Mouse (Mus musculus): ENCODE data around the gene Stk36. TPM values are rescaled to one million over a fixed set of nuclear protein-coding genes. Genes with fewer than 3 reads are reported as not detected.

Stk36 gene
- 5.4 and 6.5 TPM in 2 replicates for polyA plus RNA-seq (2015; fragmentation: Nextera tagmentation; extraction: Ambion mirVana)

DNA sequence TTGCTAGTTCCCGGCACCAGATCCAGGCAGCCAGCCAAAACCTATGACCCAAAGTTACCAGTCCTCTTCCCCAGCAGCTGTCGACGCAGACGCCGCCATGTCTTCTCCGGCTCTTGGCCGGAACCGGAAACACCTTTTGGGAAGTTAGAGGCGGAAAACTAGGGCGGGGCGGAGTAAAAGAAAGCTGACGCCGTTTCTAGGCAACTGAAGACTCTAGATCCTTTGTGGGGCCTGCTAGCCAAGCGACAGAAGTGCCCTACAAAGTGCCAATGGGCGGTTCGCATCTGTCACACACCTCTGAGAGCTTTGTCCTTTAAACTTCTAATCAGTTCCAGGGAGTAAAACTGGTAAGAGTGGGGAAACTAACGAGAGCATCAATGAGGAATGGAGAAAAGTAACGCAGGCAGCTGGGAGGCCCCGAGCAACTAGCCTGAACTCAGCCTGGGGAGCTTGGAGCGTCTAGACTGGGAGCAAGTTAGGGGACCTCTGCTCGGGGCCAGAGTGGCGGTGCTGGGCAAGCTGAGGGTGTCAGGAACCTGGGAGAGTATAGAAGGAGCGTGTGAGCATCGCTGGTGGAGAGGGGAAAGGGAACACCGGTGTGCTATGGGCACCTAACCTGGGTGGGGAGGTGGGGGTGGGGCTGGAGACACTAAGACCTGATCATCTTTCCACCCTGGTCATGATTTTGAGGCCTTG is at the start of gene Stk36, which contains the start of gene Rnf25:
Stk36 (plus strand) TSS at position 179 of the 696 bp plus-strand sequence.
Rnf25 (minus strand) TSS at position 131 of the 696 bp plus-strand sequence.
- 10% methylated on average over 25 of the region's 25 CpGs for WGBS
- Histone ChIP-seq H3K36me3 (peaks cover 28% of the 10 kb centered on the region), H3K4me1 (peaks cover 12% of the 10 kb centered on the region), H3K27ac (0 out of 2 replicates have a peak within 1 kb of the TSS, but pooled peaks have one; percentile 22), H3K4me2 (peak within 1 kb of the TSS; percentile 80), H3K9ac (peak within 1 kb of the TSS; percentile 81), H3K4me3 (peak within 1 kb of the TSS; percentile 85), H3K27me3 (no peaks in the 10 kb centered on the region), H3K9me3 (no peaks in the 10 kb centered on the region)
- peak; percentile 78 for ATAC-seq (ENCODE audit: insufficient number of reproducible peaks, low FRiP score, low TSS enrichment, low read depth)

- Histone ChIP-seq H3K4me2 (no peak overlapping the region), H3K4me3 (no peak overlapping the region), H3K27ac (no peak overlapping the region), H3K27me3 (no peaks in the 10 kb centered on the region), H3K4me1 (no peaks in the 10 kb centered on the region), H3K9me3 (no peaks in the 10 kb centered on the region), H3K9ac (no peak overlapping the region), H3K36me3 (peaks cover 7% of the 10 kb centered on the region)
- 85% methylated on average over 5 of the region's 5 CpGs for WGBS
- ATAC-seq (ENCODE audit: insufficient number of reproducible peaks, low FRiP score, low TSS enrichment, low read depth), result no peak
These were observed 42.2 kb upstream of the Stk36 start for GRCm38 (mm10) chr1:74559061-74559460.

DNA sequence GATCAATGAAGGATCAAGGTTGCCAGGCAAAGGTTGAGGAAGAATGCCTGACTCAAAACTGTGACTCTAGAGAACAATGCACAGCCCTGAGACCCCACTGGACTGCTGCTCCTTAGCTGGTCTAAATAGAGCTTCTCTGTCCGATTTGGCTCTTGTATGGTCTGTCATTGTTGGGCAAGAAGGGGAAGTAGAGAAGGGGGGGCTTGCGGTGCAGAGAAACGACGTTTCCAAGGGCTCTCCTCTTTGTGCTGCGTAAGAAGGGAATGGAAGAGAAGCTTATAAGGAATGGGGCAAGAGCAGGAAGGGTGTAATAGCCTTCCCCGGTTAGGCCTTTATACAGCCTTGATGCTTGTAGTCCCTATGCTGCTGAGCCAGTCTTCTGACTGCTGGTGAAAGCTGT is 35.4 kb upstream of the Stk36 start:
- peaks cover 69% of the 10 kb centered on the region for H3K36me3 ChIP-seq
- WGBS, result 95% methylated on average over 6 of the region's 6 CpGs

DNA sequence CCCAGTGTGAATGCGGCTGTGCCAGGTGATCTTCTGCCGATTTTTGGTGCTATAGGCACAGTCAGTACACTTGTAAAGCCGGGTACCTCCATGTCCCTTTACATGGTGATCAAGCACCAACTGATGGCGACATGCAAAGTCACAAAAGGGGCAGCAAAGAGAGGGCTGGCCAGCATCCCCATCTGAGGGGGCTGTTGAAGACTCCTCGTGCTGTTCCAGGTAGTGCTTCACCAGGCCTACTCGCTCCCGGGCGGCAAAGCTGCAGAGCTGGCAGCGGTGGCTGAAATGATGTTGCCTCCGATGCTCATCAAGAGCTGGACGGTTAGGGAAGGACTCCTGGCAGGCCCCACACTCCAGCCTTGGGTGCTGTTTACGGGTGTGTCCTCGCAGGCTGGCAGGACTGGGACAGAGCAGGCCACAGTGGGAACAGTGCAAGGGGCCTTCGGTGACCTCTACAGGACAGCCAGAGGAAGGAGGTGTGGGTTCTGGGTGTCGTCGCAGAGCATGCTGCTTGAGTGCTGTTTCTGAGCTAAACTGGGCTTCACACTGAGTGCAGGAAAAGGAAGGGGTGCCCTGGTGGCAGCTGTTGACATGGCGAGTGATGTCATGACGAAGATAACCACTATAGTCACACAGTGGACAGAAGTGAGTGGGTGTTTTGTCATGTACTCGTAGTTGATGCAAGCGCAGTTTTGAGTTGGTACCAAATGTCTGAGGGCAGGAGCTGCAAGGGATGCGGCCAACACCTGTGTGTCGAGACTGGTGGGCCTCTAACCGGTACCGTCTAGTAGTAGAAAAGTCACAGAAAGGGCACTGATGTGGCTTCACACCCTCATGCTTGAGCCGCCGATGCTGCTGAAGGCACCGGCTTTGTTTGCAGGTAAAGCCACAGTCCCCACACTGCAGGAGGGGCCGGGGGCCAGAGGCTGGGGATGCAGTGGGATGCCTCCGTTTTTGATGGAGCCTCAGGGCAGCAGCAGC is 31.2 kb upstream of the Stk36 start:
- H3K27ac ChIP-seq, result no peak overlapping the region
- no peak overlapping the region for H3K4me2 ChIP-seq
- no peaks in the 10 kb centered on the region for H3K4me1 ChIP-seq
- no peaks in the 10 kb centered on the region for H3K9me3 ChIP-seq
- H3K9ac ChIP-seq, result no peak overlapping the region
- no peaks in the 10 kb centered on the region for H3K27me3 ChIP-seq
- H3K36me3 ChIP-seq, result peaks cover 91% of the 10 kb centered on the region
- 92% methylated on average over 29 of the region's 29 CpGs for WGBS
- no peak overlapping the region for H3K4me3 ChIP-seq
- ATAC-seq (ENCODE audit: insufficient number of reproducible peaks, low FRiP score, low TSS enrichment, low read depth), result no peak

More for the DNA sequence above, 35.4 kb upstream of the Stk36 start:
- Histone ChIP-seq H3K27me3 (no peaks in the 10 kb centered on the region), H3K4me2 (no peak overlapping the region), H3K9ac (no peak overlapping the region), H3K4me1 (no peaks in the 10 kb centered on the region), H3K9me3 (no peaks in the 10 kb centered on the region), H3K27ac (no peak overlapping the region), H3K4me3 (no peak overlapping the region)
- ATAC-seq (ENCODE audit: insufficient number of reproducible peaks, low FRiP score, low TSS enrichment, low read depth), result no peak

DNA sequence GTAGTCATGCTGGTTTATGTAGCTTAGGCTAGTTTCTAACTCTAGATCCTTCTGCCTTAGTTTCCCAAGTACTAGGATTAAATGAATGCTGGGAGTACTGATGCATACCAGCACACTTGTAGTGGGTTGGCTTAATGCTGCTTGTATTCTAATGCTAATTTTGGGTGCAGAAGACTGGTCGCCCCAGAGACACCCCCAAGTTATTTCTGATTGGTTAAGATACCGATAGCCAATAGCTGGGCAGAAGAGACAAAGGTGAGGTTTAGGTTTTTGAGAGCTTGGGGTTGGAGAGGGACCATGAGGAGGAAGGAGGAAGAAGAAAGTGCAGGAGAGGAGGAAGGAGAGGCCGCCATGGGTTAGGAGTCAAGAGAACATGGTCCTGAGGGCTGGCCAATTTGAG is 18.6 kb upstream of the Stk36 start:
- 78% methylated on average over 3 of the region's 3 CpGs for WGBS
- no peak overlapping the region for H3K9ac ChIP-seq
- peaks cover 20% of the 10 kb centered on the region for H3K4me1 ChIP-seq
- no peak overlapping the region for H3K4me2 ChIP-seq
- H3K27me3 ChIP-seq, result no peaks in the 10 kb centered on the region
- no peak overlapping the region for H3K27ac ChIP-seq
- H3K36me3 ChIP-seq, result peaks cover 47% of the 10 kb centered on the region
- no peak overlapping the region for H3K4me3 ChIP-seq
- no peak for ATAC-seq (ENCODE audit: insufficient number of reproducible peaks, low FRiP score, low TSS enrichment, low read depth)
- H3K9me3 ChIP-seq, result no peaks in the 10 kb centered on the region

DNA sequence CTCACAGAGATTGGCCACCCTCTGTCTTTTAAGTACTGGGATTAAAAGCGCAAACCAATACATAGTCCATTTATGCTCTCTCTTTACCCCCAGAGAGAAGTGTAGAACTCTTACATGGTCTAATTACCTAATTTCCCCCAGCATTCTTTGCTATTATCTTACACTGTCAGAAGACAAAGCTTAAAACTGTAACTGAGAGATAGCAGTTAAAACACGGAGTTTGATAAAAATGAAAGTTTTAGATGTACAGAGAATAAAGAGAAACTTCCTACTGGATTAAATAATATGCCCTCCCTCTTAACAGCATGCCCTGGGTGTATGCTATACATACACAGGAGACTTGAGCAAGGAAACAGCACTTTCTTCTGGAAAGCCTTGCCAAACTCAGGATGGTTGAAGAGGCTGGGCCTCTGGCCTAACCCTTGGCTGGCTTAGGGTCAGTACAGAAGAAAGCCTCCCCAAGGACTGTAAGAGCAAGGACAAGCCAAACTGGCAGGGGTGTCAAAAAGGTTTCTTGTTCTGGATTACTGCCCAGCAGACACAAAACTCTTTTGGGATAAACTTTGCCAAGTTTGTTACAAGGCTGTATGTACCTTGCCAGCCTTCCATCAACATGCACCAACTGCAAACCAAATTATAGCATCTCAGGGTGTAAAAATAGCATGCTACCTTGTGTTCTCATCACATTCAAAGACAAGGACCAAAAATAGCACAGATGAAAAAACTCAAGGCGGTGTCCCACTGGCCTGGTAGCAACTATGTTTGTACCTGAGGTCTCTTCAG is 16.4 kb upstream of the Stk36 start:
- H3K9ac ChIP-seq, result no peak overlapping the region
- H3K27ac ChIP-seq, result no peak overlapping the region
- H3K36me3 ChIP-seq, result peaks cover 26% of the 10 kb centered on the region
- no peaks in the 10 kb centered on the region for H3K9me3 ChIP-seq
- WGBS, result 92% methylated on average over 3 of the region's 3 CpGs
- H3K4me2 ChIP-seq, result no peak overlapping the region
- H3K27me3 ChIP-seq, result no peaks in the 10 kb centered on the region
- H3K4me1 ChIP-seq, result peaks cover 26% of the 10 kb centered on the region
- H3K4me3 ChIP-seq, result no peak overlapping the region
- no peak for ATAC-seq (ENCODE audit: insufficient number of reproducible peaks, low FRiP score, low TSS enrichment, low read depth)

DNA sequence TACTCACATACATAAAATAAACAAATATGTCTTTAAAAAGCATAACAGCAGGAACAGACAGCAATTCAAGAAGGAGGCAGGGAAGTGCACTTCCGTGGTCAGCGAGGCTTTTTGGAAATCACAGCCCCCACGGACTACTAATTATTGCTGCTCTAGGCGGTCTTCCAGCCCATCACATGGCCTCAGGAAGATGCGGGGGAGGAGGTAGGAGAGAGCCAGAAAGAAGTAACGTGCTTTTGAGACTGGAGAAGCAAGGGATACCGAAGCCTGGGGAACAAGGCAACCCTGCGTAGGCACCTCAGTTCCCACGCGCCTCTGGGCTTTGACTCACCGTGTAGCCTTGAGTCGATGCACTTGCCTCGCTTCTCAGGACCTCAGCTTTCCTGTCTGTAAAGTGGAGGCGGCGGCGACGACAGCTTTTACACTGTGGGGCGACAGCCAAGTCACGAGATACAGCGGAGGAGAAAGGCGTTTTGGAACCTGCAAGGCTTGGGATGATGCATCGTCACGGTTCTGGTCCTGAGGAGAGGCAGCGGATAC is 13.9 kb upstream of the Stk36 start:
- H3K4me3 ChIP-seq, result peak overlapping the region; percentile 97
- no peaks in the 10 kb centered on the region for H3K9me3 ChIP-seq
- no peaks in the 10 kb centered on the region for H3K27me3 ChIP-seq
- peak overlapping the region; percentile 77 for H3K9ac ChIP-seq
- H3K36me3 ChIP-seq, result peaks cover 39% of the 10 kb centered on the region
- no peak for ATAC-seq (ENCODE audit: insufficient number of reproducible peaks, low FRiP score, low TSS enrichment, low read depth)
- peak overlapping the region; percentile 94 for H3K27ac ChIP-seq
- peak overlapping the region; percentile 73 for H3K4me2 ChIP-seq
- H3K4me1 ChIP-seq, result peaks cover 26% of the 10 kb centered on the region
- WGBS, result under 1% methylated on average over 24 of the region's 24 CpGs

- peak; percentile 99 for ATAC-seq (ENCODE audit: insufficient number of reproducible peaks, low FRiP score, low TSS enrichment, low read depth)
- peak within 1 kb of the TSS; percentile 97 for H3K4me3 ChIP-seq
- H3K9ac ChIP-seq, result peak within 1 kb of the TSS; percentile 77
- peak within 1 kb of the TSS; percentile 73 for H3K4me2 ChIP-seq
- H3K27me3 ChIP-seq, result no peaks in the 10 kb centered on the region
- peaks cover 26% of the 10 kb centered on the region for H3K4me1 ChIP-seq
- no peaks in the 10 kb centered on the region for H3K9me3 ChIP-seq
- under 1% methylated on average over 47 of the region's 48 CpGs for WGBS
- H3K27ac ChIP-seq, result peak within 1 kb of the TSS; percentile 94
- H3K36me3 ChIP-seq, result peaks cover 36% of the 10 kb centered on the region
These were observed 13.3 kb upstream of the Stk36 start, which contains the start of the genes Zfp142 and Bcs1l for GRCm38 (mm10) chr1:74587773-74588445. Gene Zfp142 (minus strand): TSS chr1:74588246. Gene Bcs1l (plus strand): TSS chr1:74588289.

DNA sequence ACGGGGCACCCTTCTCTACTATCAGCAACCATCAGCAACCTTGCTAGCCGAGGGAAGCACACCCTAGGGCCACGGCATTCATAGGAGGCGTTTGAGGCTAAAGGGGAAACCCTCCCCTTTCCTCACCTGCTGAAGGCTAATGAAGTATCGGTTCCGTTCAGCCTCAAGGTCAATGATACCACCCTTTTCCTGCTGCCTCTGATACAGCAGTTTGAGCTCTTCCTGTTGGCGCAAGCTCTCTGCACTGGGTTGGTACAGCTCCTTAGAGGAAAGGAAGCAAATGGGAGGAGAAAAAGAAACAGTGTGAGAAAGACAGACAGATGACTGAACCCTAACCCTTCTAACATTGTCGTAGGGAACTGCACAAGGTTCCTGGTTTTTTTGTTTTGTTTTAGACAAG is 6.8 kb upstream of the Stk36 start:
- no peak for ATAC-seq (ENCODE audit: insufficient number of reproducible peaks, low FRiP score, low TSS enrichment, low read depth)
- Histone ChIP-seq H3K4me2 (no peak overlapping the region), H3K4me1 (no peaks in the 10 kb centered on the region), H3K27ac (no peak overlapping the region), H3K36me3 (peaks cover 78% of the 10 kb centered on the region), H3K9ac (no peak overlapping the region), H3K9me3 (no peaks in the 10 kb centered on the region), H3K27me3 (no peaks in the 10 kb centered on the region), H3K4me3 (no peak overlapping the region)
- 83% methylated on average over 8 of the region's 8 CpGs for WGBS

DNA sequence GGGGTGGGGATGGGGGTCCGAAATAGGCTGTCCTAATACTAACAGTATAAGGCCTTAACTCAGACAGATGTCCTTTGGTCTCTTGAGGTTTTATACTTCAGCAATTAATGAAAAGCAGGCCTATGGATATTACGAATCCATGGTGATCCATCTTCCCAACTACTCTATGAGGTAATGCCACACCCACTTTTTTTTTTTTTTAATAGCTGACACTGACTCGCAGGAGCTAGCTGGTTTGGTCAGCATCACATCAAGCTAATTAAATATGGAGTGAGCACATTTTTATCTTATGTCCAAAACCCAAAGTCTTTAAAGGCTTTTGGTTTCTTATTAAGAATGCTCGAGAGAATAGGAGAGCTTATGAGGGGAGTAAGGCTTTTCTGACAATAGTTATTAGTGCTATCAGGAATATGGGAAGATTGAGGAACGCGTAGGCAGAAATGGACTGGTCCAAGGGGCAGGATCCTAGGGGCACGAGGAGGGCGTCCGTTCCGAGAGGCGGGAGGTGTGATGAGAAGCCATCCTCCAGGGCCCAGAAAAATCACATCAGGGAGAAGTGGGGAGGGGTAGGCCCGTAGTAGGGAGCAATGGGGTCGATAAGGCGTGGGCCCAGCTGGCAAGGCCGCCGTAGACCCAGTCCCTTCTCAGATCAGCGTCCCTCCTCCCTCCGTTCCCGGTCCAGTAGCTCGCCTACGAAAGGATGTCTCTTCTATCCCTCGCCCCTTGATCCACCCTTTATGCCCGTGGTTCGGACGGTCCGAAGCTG is 561 bp upstream of the Stk36 start:
- Histone ChIP-seq H3K36me3 (peaks cover 32% of the 10 kb centered on the region), H3K27me3 (no peaks in the 10 kb centered on the region), H3K4me1 (peaks cover 12% of the 10 kb centered on the region), H3K9me3 (no peaks in the 10 kb centered on the region), H3K27ac (no peak overlapping the region), H3K4me2 (peak overlapping the region; percentile 80), H3K9ac (peak overlapping the region; percentile 81), H3K4me3 (peak overlapping the region; percentile 85)
- peak; percentile 49 for ATAC-seq (ENCODE audit: insufficient number of reproducible peaks, low FRiP score, low TSS enrichment, low read depth)
- WGBS, result 6% methylated on average over 26 of the region's 26 CpGs

All from limb, embryonic 15.5 days (tissue).